Mouse (Mus musculus): ENCODE data around the gene Syt3. TPM values are rescaled to one million over a fixed set of nuclear protein-coding genes. Genes with fewer than 3 reads are reported as not detected.

The Syt3 gene
- polyA plus RNA-seq, 1 experiment from 2014 or later, result 75.6 TPM

DNA sequence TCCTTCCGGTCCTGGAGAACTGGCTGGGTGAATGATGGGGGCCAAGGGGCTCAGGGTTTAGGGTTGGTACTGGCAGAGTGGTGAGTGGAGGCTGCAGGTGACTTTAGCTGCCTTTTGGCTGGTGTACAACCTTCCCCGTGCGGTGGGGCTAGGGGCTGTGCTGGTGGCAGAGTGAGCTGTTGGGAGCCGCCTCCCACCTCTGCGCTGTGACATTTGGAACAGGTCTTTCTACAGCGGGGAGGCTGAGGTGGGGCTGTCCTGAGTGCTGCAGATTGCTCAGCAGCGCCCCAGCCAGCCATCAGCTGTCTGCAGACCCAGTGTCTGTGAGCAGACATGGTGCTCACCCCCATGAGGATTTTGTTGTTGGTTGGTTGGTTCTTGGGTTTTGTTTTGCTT lies 61.6 kb downstream of the Syt3 start:
- no peak for ATAC-seq
- H3K9me3 ChIP-seq (ENCODE audit: control insufficient read depth, low read length), result no peaks in the 10 kb centered on the region
- 29% methylated on average over 7 of the region's 7 CpGs for WGBS
- peaks cover 25% of the 10 kb centered on the region for H3K36me3 ChIP-seq (ENCODE audit: control insufficient read depth, insufficient read depth, low read length)
- peak overlapping the region; percentile 85 for H3K4me2 ChIP-seq (ENCODE audit: low read length)
- H3K9ac ChIP-seq (ENCODE audit: low read depth, low read length), result peak overlapping the region; percentile 49; the same call in 1 of the 2 replicates
- no peaks in the 10 kb centered on the region for H3K27me3 ChIP-seq (replicated peaks; ENCODE audit: control insufficient read depth, insufficient read depth, low read length)
- H3K4me1 ChIP-seq (ENCODE audit: control insufficient read depth, insufficient read depth, low read depth, low read length), result peaks cover 46% of the 10 kb centered on the region
- H3K27ac ChIP-seq (ENCODE audit: low read depth, low read length), result peak overlapping the region; percentile 45
- H3K4me3 ChIP-seq (ENCODE audit: low read length), result peak overlapping the region; percentile 74

DNA sequence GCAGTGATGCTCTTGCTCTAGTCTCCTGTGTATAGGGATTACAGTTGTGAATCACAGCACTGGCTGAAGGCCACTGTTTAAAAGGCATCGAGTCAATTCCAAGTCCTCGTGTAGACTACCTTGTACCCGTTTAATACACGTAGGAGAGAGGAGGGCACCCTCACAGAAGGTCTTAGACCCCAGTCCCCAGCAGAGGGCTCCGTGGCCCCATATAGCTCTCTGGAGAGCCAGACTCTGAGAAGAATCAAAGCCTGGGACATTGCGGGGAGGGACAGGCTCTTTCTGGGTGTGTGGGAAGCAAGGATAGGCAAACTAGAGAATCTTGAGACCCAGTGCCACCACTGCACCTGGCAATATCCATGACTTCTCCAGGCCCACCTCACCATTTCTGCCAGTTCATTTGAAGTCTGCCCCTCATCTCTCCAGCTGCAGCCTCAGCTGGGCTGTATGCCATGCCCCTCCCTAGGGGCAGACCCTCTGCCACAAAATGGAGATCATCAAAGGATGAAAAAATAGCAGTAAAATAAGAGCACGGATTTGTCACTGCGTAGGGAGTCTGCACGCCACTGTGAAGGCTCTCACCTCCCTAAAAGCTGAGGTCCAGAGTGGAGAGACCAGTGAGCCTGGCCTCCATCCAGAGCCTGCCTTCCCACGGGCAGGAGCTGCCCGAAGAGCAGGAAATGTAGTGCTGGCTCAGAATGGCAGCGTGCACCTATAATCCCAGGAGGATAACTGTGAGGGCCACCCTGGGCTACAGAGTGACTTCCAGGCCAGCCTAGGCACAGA lies 62.4 kb downstream of the Syt3 start:
- 37% methylated on average over 12 of the region's 12 CpGs for WGBS
- peaks cover 44% of the 10 kb centered on the region for H3K4me1 ChIP-seq (ENCODE audit: control insufficient read depth, insufficient read depth, low read depth, low read length)

More for the DNA sequence above, 62.4 kb downstream of the Syt3 start:
- no peaks in the 10 kb centered on the region for H3K9me3 ChIP-seq (ENCODE audit: control insufficient read depth, low read length)
- H3K4me3 ChIP-seq (ENCODE audit: low read length), result no peak overlapping the region
- H3K27ac ChIP-seq (ENCODE audit: low read depth, low read length), result 0 out of 2 replicates have a peak overlapping the region, but pooled peaks have one; percentile 18
- ATAC-seq, result no peak
- H3K4me2 ChIP-seq (ENCODE audit: low read length), result peak overlapping the region; percentile 85
- H3K27me3 ChIP-seq (replicated peaks; ENCODE audit: control insufficient read depth, insufficient read depth, low read length), result no peaks in the 10 kb centered on the region
- H3K9ac ChIP-seq (ENCODE audit: low read depth, low read length), result peak overlapping the region; percentile 17; the same call in 1 of the 2 replicates
- H3K36me3 ChIP-seq (ENCODE audit: control insufficient read depth, insufficient read depth, low read length), result peaks cover 25% of the 10 kb centered on the region

Other genes with a start within 250 kb of the Syt3 start
- not detected in 2 replicates for gene Klk1b16, start 247.3 kb upstream of the Syt3 start, polyA plus RNA-seq (2015; fragmentation: Nextera tagmentation; extraction: Ambion mirVana)
- not detected in 2 replicates for gene Klk1b24, start 195.9 kb upstream of the Syt3 start, polyA plus RNA-seq (2015; fragmentation: Nextera tagmentation; extraction: Ambion mirVana)
- not detected in 2 replicates for gene Klk1b3, start 185.9 kb upstream of the Syt3 start, polyA plus RNA-seq (2015; fragmentation: Nextera tagmentation; extraction: Ambion mirVana)
- gene Klk1b4, start 176.7 kb upstream of the Syt3 start, polyA plus RNA-seq (2015; fragmentation: Nextera tagmentation; extraction: Ambion mirVana), result not detected in 2 replicates
- gene Klk1b5, start 168.2 kb upstream of the Syt3 start, polyA plus RNA-seq (2015; fragmentation: Nextera tagmentation; extraction: Ambion mirVana), result not detected in 2 replicates
- gene Klk1, start 158.7 kb upstream of the Syt3 start, polyA plus RNA-seq (2015; fragmentation: Nextera tagmentation; extraction: Ambion mirVana), result not detected in 2 replicates
- 0.15 TPM in 1 of 2 replicates, not detected in the other for gene Gm36864, start 147.9 kb upstream of the Syt3 start, polyA plus RNA-seq (2015; fragmentation: Nextera tagmentation; extraction: Ambion mirVana)
- gene 1700028J19Rik, start 137.4 kb upstream of the Syt3 start, polyA plus RNA-seq (2015; fragmentation: Nextera tagmentation; extraction: Ambion mirVana), result 0.67 and 1.7 TPM in 2 replicates
- 216 and 218 TPM in 2 replicates for gene 2410002F23Rik, start 137.4 kb upstream of the Syt3 start, polyA plus RNA-seq (2015; fragmentation: Nextera tagmentation; extraction: Ambion mirVana)
- gene Acp4, start 126.7 kb upstream of the Syt3 start, polyA plus RNA-seq (2015; fragmentation: Nextera tagmentation; extraction: Ambion mirVana), result 0.12 TPM in 1 of 2 replicates, not detected in the other
- gene Gm15517, start 122.7 kb upstream of the Syt3 start, polyA plus RNA-seq (2015; fragmentation: Nextera tagmentation; extraction: Ambion mirVana), result not detected in 2 replicates
- gene Clec11a, start 77.2 kb upstream of the Syt3 start, polyA plus RNA-seq (2015; fragmentation: Nextera tagmentation; extraction: Ambion mirVana), result 3.5 and 3.6 TPM in 2 replicates
- 33.1 and 33.6 TPM in 2 replicates for gene Shank1, start 73.8 kb upstream of the Syt3 start, polyA plus RNA-seq (2015; fragmentation: Nextera tagmentation; extraction: Ambion mirVana)
- 3.6 and 3.8 TPM in 2 replicates for gene 1700008O03Rik, start 1.7 kb downstream of the Syt3 start, polyA plus RNA-seq (2015; fragmentation: Nextera tagmentation; extraction: Ambion mirVana)
- 12.4 and 12.6 TPM in 2 replicates for gene Lrrc4b, start 44.9 kb downstream of the Syt3 start, polyA plus RNA-seq (2015; fragmentation: Nextera tagmentation; extraction: Ambion mirVana)
- 3.1 and 3.9 TPM in 2 replicates for gene Aspdh, start 81.3 kb downstream of the Syt3 start, polyA plus RNA-seq (2015; fragmentation: Nextera tagmentation; extraction: Ambion mirVana)
- 42.5 and 46.2 TPM in 2 replicates for gene Josd2, start 83.9 kb downstream of the Syt3 start, polyA plus RNA-seq (2015; fragmentation: Nextera tagmentation; extraction: Ambion mirVana)
- 145 and 150 TPM in 2 replicates for gene Emc10, start 112.4 kb downstream of the Syt3 start, polyA plus RNA-seq (2015; fragmentation: Nextera tagmentation; extraction: Ambion mirVana)
- 20.4 and 23.7 TPM in 2 replicates for gene Fam71e1, start 112.5 kb downstream of the Syt3 start, polyA plus RNA-seq (2015; fragmentation: Nextera tagmentation; extraction: Ambion mirVana)
- 0.14 and 0.15 TPM in 2 replicates for gene Mybpc2, start 140.6 kb downstream of the Syt3 start, polyA plus RNA-seq (2015; fragmentation: Nextera tagmentation; extraction: Ambion mirVana)
- gene Spib, start 148.0 kb downstream of the Syt3 start, polyA plus RNA-seq (2015; fragmentation: Nextera tagmentation; extraction: Ambion mirVana), result not detected in 2 replicates
- gene Pold1, start 164.7 kb downstream of the Syt3 start, polyA plus RNA-seq (2015; fragmentation: Nextera tagmentation; extraction: Ambion mirVana), result 20.5 and 26.3 TPM in 2 replicates
- gene Nr1h2, start 169.8 kb downstream of the Syt3 start, polyA plus RNA-seq (2015; fragmentation: Nextera tagmentation; extraction: Ambion mirVana), result 62.0 and 66.1 TPM in 2 replicates
- 1.1 and 1.6 TPM in 2 replicates for gene Napsa, start 188.3 kb downstream of the Syt3 start, polyA plus RNA-seq (2015; fragmentation: Nextera tagmentation; extraction: Ambion mirVana)
- 6.4 and 8.5 TPM in 2 replicates for gene Kcnc3, start 206.6 kb downstream of the Syt3 start, polyA plus RNA-seq (2015; fragmentation: Nextera tagmentation; extraction: Ambion mirVana)

Data from hindbrain, embryonic 16.5 days (tissue).